Mouse (Mus musculus): Measurements from ENCODE around the gene AL732309.1. TPM values are rescaled to one million over a fixed set of nuclear protein-coding genes. Genes with fewer than 3 reads are reported as not detected.
A peak's percentile ranks its signal among the peaks of the same experiment; 100 is the strongest.

AL732309.1 gene
- total and polyA plus RNA-seq, 2 experiments = 2.2 to 7.3 TPM

- TF ChIP-seq CTCF (IDR thresholded peaks at IDR 0.05; ENCODE audit: low read depth, low read length) (no peak), POLR2A (IDR thresholded peaks at IDR 0.05; ENCODE audit: extremely low read depth, insufficient read depth, low read length) (no peak)
- 74% methylated on average over 4 of the region's 4 CpGs for WGBS
- Histone ChIP-seq H3K9ac (ENCODE audit: low read depth, low read length) (no peak overlapping the region), H3K4me1 (ENCODE audit: control insufficient read depth, insufficient read depth, low read length) (no peaks in the 10 kb centered on the region), H3K27me3 (ENCODE audit: control insufficient read depth, insufficient read depth, low read length) (no peaks in the 10 kb centered on the region), H3K27ac (replicated peaks; ENCODE audit: insufficient read depth, low read depth, low read length) (no peak overlapping the region), H3K36me3 (ENCODE audit: control insufficient read depth, insufficient read depth, low read length) (peaks cover 25% of the 10 kb centered on the region), H3K79me2 (ENCODE audit: control insufficient read depth, insufficient read depth, low read length) (no peaks in the 10 kb centered on the region), H3K4me3 (ENCODE audit: insufficient read depth, low read depth, low read length) (no peak overlapping the region)
- no peak for DNase-seq (ENCODE audit: extremely low read depth, low read depth, low spot score)
Observed at GRCm38 (mm10) chr2:25203631-25204214, 42.9 kb downstream of the AL732309.1 start.

DNA sequence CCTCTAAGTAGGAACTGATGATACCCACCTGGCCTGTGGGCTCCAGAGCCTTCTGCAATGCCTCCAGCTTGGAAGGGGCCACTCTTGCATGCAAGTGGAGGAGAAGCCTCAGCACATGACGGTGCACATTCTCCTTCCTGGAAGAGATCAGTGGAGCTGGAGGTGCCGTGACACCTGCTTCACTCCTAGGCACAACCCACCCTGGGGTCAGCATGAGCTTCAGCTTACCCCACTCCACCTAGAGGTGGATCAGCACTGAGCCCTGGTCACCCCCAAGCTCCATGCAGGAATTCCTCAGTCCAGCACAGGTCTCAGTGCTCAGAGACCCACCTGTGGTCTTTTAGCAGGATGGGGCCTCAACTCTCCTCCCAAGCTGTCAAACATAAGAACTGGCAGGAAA, 46.0 kb downstream of the AL732309.1 start:
- Histone ChIP-seq H3K27me3 (ENCODE audit: control insufficient read depth, insufficient read depth, low read length) (no peaks in the 10 kb centered on the region), H3K4me3 (ENCODE audit: insufficient read depth, low read depth, low read length) (no peak overlapping the region), H3K9ac (ENCODE audit: low read depth, low read length) (no peak overlapping the region), H3K36me3 (ENCODE audit: control insufficient read depth, insufficient read depth, low read length) (peaks cover 25% of the 10 kb centered on the region), H3K27ac (replicated peaks; ENCODE audit: insufficient read depth, low read depth, low read length) (no peak overlapping the region), H3K4me1 (ENCODE audit: control insufficient read depth, insufficient read depth, low read length) (0 out of 2 replicates have a peak, but pooled peaks cover 3% of the 10 kb centered on the region), H3K79me2 (ENCODE audit: control insufficient read depth, insufficient read depth, low read length) (no peaks in the 10 kb centered on the region)
- 95% methylated on average over 2 of the region's 2 CpGs for WGBS
- TF ChIP-seq CTCF (IDR thresholded peaks at IDR 0.05; ENCODE audit: low read depth, low read length) = no peak
- no peak for TF ChIP-seq POLR2A (IDR thresholded peaks at IDR 0.05; ENCODE audit: extremely low read depth, insufficient read depth, low read length)
- no peak for DNase-seq (ENCODE audit: extremely low read depth, low read depth, low spot score)

GRCm38 (mm10) chr2:25197946-25198345, 48.7 kb downstream of the AL732309.1 start:
- H3K9ac ChIP-seq (ENCODE audit: low read depth, low read length) = no peak overlapping the region
- no peak overlapping the region for H3K4me3 ChIP-seq (ENCODE audit: insufficient read depth, low read depth, low read length)
- DNase-seq (ENCODE audit: extremely low read depth, low read depth, low spot score) = no peak
- peaks cover 5% of the 10 kb centered on the region; the same call in 1 of the 2 replicates for H3K4me1 ChIP-seq (ENCODE audit: control insufficient read depth, insufficient read depth, low read length)
- H3K79me2 ChIP-seq (ENCODE audit: control insufficient read depth, insufficient read depth, low read length) = no peaks in the 10 kb centered on the region
- no peak for TF ChIP-seq CTCF (IDR thresholded peaks at IDR 0.05; ENCODE audit: low read depth, low read length)
- TF ChIP-seq POLR2A (IDR thresholded peaks at IDR 0.05; ENCODE audit: extremely low read depth, insufficient read depth, low read length) = no peak
- H3K27me3 ChIP-seq (ENCODE audit: control insufficient read depth, insufficient read depth, low read length) = no peaks in the 10 kb centered on the region
- H3K36me3 ChIP-seq (ENCODE audit: control insufficient read depth, insufficient read depth, low read length) = peaks cover 15% of the 10 kb centered on the region; the same call in 1 of the 2 replicates
- H3K27ac ChIP-seq (replicated peaks; ENCODE audit: insufficient read depth, low read depth, low read length) = no peak overlapping the region

DNA sequence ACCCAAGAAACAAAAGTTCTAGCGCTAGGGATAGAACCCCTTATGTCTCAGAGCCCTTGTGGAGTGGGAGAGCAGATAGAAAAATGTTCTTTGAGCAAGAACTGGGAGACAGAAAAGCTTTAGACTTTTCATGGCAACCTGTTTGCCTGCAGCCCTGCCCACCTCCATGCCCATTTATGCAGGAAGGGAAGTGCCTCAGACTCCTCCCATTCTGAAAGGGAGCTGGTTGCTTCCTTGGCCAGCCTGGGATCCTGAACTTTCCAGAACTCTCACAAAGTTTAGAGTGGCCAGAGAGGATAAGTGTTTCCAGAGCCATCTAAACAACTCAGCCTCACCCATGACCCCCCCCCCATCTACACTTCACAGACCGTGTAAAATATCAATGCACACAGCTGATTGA, 49.5 kb downstream of the AL732309.1 start:
- H3K36me3 ChIP-seq (ENCODE audit: control insufficient read depth, insufficient read depth, low read length) = peaks cover 11% of the 10 kb centered on the region; the same call in 1 of the 2 replicates
- TF ChIP-seq POLR2A (IDR thresholded peaks at IDR 0.05; ENCODE audit: extremely low read depth, insufficient read depth, low read length) = no peak
- TF ChIP-seq CTCF (IDR thresholded peaks at IDR 0.05; ENCODE audit: low read depth, low read length) = no peak
- H3K27me3 ChIP-seq (ENCODE audit: control insufficient read depth, insufficient read depth, low read length) = no peaks in the 10 kb centered on the region
- no peak overlapping the region; the same call in 1 of the 2 replicates for H3K9ac ChIP-seq (ENCODE audit: low read depth, low read length)
- 0 out of 2 replicates have a peak overlapping the region, but pooled peaks have one; percentile 46 for H3K4me3 ChIP-seq (ENCODE audit: insufficient read depth, low read depth, low read length)
- peak overlapping the region; percentile 62 for H3K27ac ChIP-seq (replicated peaks; ENCODE audit: insufficient read depth, low read depth, low read length)
- peaks cover 5% of the 10 kb centered on the region; the same call in 1 of the 2 replicates for H3K4me1 ChIP-seq (ENCODE audit: control insufficient read depth, insufficient read depth, low read length)
- no peaks in the 10 kb centered on the region for H3K79me2 ChIP-seq (ENCODE audit: control insufficient read depth, insufficient read depth, low read length)
- no peak for DNase-seq (ENCODE audit: extremely low read depth, low read depth, low spot score)
- WGBS = 50% methylated on average over 2 of the region's 2 CpGs

GRCm38 (mm10) chr2:25196172-25196954, 50.3 kb downstream of the AL732309.1 start, which contains the start of gene Tor4a:
Gene Tor4a (minus strand): TSS chr2:25196886.
- H3K27me3 ChIP-seq (ENCODE audit: control insufficient read depth, insufficient read depth, low read length) = no peaks in the 10 kb centered on the region
- 0 out of 2 replicates have a peak, but pooled peaks have one; percentile 4 for TF ChIP-seq CTCF (IDR thresholded peaks at IDR 0.05; ENCODE audit: low read depth, low read length)
- TF ChIP-seq POLR2A (IDR thresholded peaks at IDR 0.05; ENCODE audit: extremely low read depth, insufficient read depth, low read length) = 0 out of 2 replicates have a peak, but pooled peaks have one; percentile 25
- peak within 1 kb of the TSS; percentile 55 for H3K4me3 ChIP-seq (ENCODE audit: insufficient read depth, low read depth, low read length)
- no peaks in the 10 kb centered on the region for H3K79me2 ChIP-seq (ENCODE audit: control insufficient read depth, insufficient read depth, low read length)
- DNase-seq (ENCODE audit: extremely low read depth, low read depth, low spot score) = peak; percentile 66
- H3K36me3 ChIP-seq (ENCODE audit: control insufficient read depth, insufficient read depth, low read length) = peaks cover 11% of the 10 kb centered on the region; the same call in 1 of the 2 replicates
- H3K4me1 ChIP-seq (ENCODE audit: control insufficient read depth, insufficient read depth, low read length) = peaks cover 5% of the 10 kb centered on the region; the same call in 1 of the 2 replicates
- 21% methylated on average over 8 of the region's 8 CpGs for WGBS
- peak within 1 kb of the TSS; percentile 51 for H3K9ac ChIP-seq (ENCODE audit: low read depth, low read length)
- H3K27ac ChIP-seq (replicated peaks; ENCODE audit: insufficient read depth, low read depth, low read length) = peak within 1 kb of the TSS; percentile 62
